Mouse (Mus musculus): ENCODE results near the gene Hist1h2ao. TPM values are rescaled to one million over a fixed set of nuclear protein-coding genes. Genes with fewer than 3 reads are reported as not detected.
"Not testable (repeated sequence)": the region's sequence is repeated elsewhere in the genome, so short reads cannot be mapped to it uniquely, and the experiment has no call there.

Hist1h2ao gene
- total and polyA plus RNA-seq, 3 experiments = 693 TPM; not detected in 2

DNA sequence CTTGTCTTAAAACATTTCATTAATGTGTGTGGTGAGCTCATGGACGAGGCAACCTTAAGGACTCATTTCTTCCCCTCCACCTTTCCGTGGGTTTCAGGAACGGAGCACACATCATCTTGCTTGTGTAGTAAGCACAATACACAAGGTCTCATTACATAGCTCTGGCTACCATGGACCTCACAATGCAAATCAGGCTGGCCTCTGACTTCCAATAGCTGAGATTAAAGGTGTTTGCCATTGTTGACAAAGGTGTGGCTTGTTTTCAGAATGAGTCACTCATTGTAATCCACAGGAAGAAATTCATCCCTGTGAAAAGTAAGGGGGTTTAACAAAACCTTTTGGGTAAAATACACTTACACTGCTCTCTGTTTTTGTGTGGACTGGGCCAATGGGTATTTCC lies 18.2 kb downstream of the Hist1h2ao start:
- Histone ChIP-seq H3K27ac (ENCODE audit: insufficient read depth, low read depth) (peak overlapping the region; percentile 45; the same call in 1 of the 2 replicates), H3K4me2 (ENCODE audit: insufficient read depth, low read depth, poor library complexity, severe bottlenecking) (peak overlapping the region; percentile 29; the same call in 1 of the 2 replicates), H3K79me2 (replicated peaks; ENCODE audit: control insufficient read depth, extremely low read depth, insufficient read depth, poor library complexity, severe bottlenecking) (no peaks in the 10 kb centered on the region), H3K27me3 (replicated peaks) (no peaks in the 10 kb centered on the region), H3K4me3 (replicated peaks in 1 of 3; ENCODE audit: low read depth in 2 of 3, low read length in 2 of 3, poor library complexity in 1 of 3) (no peak overlapping the region), H3K36me3 (replicated peaks in 1 of 2; ENCODE audit: control insufficient read depth in 1 of 2, insufficient read depth in 1 of 2, low read length in 1 of 2) (peaks cover 0 to 4% of the 10 kb centered on the region in 2 experiments), H3K4me1 (ENCODE audit: control insufficient read depth in 1 of 2, insufficient read depth in 2 of 2) (peaks cover 0 to 39% of the 10 kb centered on the region in 2 experiments; a peak in 2 of 4 replicates), H3K9me3 (replicated peaks; ENCODE audit: low read length) (no peaks in the 10 kb centered on the region), H3K9ac (ENCODE audit: insufficient read depth, low read depth) (no peak overlapping the region)
- no peak for DNase-seq (ENCODE audit: extremely low read depth)
- TF ChIP-seq MAFK (IDR thresholded peaks at IDR 0.05; ENCODE audit: insufficient replicate concordance, low read length) = no peak
- no peak for TF ChIP-seq TBP (conservative IDR thresholded peaks at IDR 0.05; ENCODE audit: low read depth, low read length)
- 0 out of 2 replicates have a peak, but pooled peaks have one; percentile 28 for TF ChIP-seq JUND (conservative IDR thresholded peaks at IDR 0.05; ENCODE audit: low read depth, low read length)
- 0 out of 2 replicates have a peak, but pooled peaks have one; percentile 25 for TF ChIP-seq IRF4 (IDR thresholded peaks at IDR 0.05; ENCODE audit: low read depth, low read length)
- dilution Hi-C loops (cut with MboI; ENCODE audit: extremely low pct_ligation_motif_present, extremely low pct_unique_long_range_greater_than_20kb, low sequenced_read_pairs) = no loop called here
- in situ Hi-C loops (cut with MboI; ENCODE audit: low pct_ligation_motif_present, low pct_unique_long_range_greater_than_20kb, low sequenced_read_pairs) = no loop called here

DNA sequence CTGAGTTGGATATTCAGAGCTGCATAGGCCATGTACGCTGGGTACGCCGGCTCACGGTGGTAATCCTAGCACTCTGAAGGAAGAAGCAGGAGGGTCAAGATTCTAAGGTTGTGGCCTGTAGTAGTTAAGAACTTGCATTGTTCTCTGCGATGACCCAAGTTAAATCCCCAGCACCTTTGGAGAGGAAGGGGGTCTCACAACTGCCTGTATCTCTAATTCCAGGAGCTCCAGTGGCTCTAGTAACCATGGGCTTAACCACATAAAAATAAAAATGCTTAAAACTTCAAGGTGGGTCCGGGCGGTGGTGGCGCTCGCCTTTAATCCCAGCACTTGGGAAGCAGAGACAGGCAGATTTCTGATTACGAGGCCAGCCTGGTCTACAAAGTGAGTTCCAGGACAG lies 20.1 kb downstream of the Hist1h2ao start:
- Histone ChIP-seq H3K4me3 (replicated peaks in 1 of 3; ENCODE audit: low read depth in 2 of 3, low read length in 2 of 3, poor library complexity in 1 of 3) (no peak overlapping the region), H3K79me2 (replicated peaks; ENCODE audit: control insufficient read depth, extremely low read depth, insufficient read depth, poor library complexity, severe bottlenecking) (no peaks in the 10 kb centered on the region), H3K9ac (ENCODE audit: insufficient read depth, low read depth) (no peak overlapping the region; the same call in 1 of the 2 replicates), H3K4me1 (ENCODE audit: control insufficient read depth in 1 of 2, insufficient read depth in 2 of 2) (peaks cover 0 to 39% of the 10 kb centered on the region in 2 experiments; a peak in 2 of 4 replicates), H3K9me3 (replicated peaks; ENCODE audit: low read length) (no peaks in the 10 kb centered on the region), H3K27me3 (replicated peaks) (no peaks in the 10 kb centered on the region), H3K4me2 (ENCODE audit: insufficient read depth, low read depth, poor library complexity, severe bottlenecking) (no peak overlapping the region), H3K27ac (ENCODE audit: insufficient read depth, low read depth) (no peak overlapping the region), H3K36me3 (replicated peaks in 1 of 2; ENCODE audit: control insufficient read depth in 1 of 2, insufficient read depth in 1 of 2, low read length in 1 of 2) (peaks cover 0 to 4% of the 10 kb centered on the region in 2 experiments)
- dilution Hi-C loops (cut with MboI; ENCODE audit: extremely low pct_ligation_motif_present, extremely low pct_unique_long_range_greater_than_20kb, low sequenced_read_pairs) (no loop called here), in situ Hi-C loops (cut with MboI; ENCODE audit: low pct_ligation_motif_present, low pct_unique_long_range_greater_than_20kb, low sequenced_read_pairs) (no loop called here)
- no peak for TF ChIP-seq MXI1 (IDR thresholded peaks at IDR 0.05; ENCODE audit: low read depth, low read length)
- no peak for TF ChIP-seq USF1 (IDR thresholded peaks at IDR 0.05; ENCODE audit: low read depth, low read length)
- TF ChIP-seq ZKSCAN1 (IDR thresholded peaks at IDR 0.05; ENCODE audit: borderline replicate concordance, low read depth, low read length) = no peak
- TF ChIP-seq NRF1 (IDR thresholded peaks at IDR 0.05; ENCODE audit: low read depth, low read length) = no peak
- no peak for TF ChIP-seq CHD2 (IDR thresholded peaks at IDR 0.05; ENCODE audit: low read length)
- no peak for TF ChIP-seq UBTF (IDR thresholded peaks at IDR 0.05; ENCODE audit: low read depth, low read length)
- DNase-seq (ENCODE audit: extremely low read depth) = no peak

DNA sequence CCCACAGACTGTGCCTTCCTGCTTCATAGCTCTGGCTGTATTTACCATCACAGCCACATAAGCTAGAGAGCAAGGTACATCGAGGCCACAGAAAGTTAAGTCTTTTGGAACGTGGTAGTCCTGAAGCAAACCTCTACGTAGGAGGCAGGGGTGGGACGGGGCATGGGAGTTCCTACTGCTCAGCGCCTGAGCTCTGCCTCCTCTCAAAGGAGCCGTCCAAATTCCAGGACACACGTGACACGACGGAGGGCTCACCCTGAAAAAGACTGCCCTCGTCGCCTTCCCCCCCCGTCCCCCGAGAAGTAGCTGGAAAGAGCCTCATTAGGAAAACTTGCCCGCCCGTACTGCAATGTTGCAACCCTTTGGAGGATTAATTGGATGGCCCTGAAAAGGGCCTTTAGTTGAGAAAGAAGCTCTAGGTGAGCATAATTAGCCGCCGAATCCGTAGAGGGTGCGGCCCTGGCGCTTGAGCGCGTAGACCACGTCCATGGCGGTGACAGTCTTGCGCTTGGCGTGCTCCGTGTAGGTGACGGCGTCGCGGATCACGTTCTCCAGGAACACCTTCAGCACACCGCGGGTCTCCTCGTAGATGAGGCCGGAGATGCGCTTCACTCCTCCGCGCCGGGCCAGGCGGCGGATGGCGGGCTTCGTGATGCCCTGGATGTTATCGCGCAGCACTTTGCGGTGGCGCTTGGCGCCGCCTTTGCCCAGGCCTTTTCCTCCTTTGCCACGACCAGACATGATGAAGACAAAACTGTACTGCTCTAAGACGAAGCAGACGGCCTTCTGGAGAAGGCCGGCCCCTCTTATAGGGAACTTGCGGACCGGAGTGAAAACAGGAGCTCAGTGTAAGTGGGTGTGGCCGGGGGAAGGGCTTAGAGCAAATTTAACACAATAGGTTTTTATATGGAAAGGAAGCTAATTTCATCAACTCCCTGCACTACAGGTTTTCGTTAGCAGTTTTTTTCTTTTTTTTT lies 21.4 kb downstream of the Hist1h2ao start, which contains the start of gene Hist1h4n:
Hist1h4n (minus strand) TSS at position 779 of the 977 bp plus-strand sequence.
- H3K36me3 ChIP-seq (replicated peaks in 1 of 2; ENCODE audit: control insufficient read depth in 1 of 2, insufficient read depth in 1 of 2, low read length in 1 of 2); H3K4me2 ChIP-seq (ENCODE audit: insufficient read depth, low read depth, poor library complexity, severe bottlenecking); H3K27me3 ChIP-seq (replicated peaks); H3K4me3 ChIP-seq (replicated peaks in 1 of 3; ENCODE audit: low read depth in 2 of 3, low read length in 2 of 3, poor library complexity in 1 of 3); H3K79me2 ChIP-seq (replicated peaks; ENCODE audit: control insufficient read depth, extremely low read depth, insufficient read depth, poor library complexity, severe bottlenecking); dilution Hi-C loops (cut with MboI; ENCODE audit: extremely low pct_ligation_motif_present, extremely low pct_unique_long_range_greater_than_20kb, low sequenced_read_pairs); in situ Hi-C loops (cut with MboI; ENCODE audit: low pct_ligation_motif_present, low pct_unique_long_range_greater_than_20kb, low sequenced_read_pairs); H3K9me3 ChIP-seq (replicated peaks; ENCODE audit: low read length); H3K9ac ChIP-seq (ENCODE audit: insufficient read depth, low read depth); DNase-seq (ENCODE audit: extremely low read depth): not testable (repeated sequence)
- peaks cover 0 to 30% of the 10 kb centered on the region in 2 experiments; a peak in 2 of 4 replicates for H3K4me1 ChIP-seq (ENCODE audit: control insufficient read depth in 1 of 2, insufficient read depth in 2 of 2)
- H3K27ac ChIP-seq (ENCODE audit: insufficient read depth, low read depth) = peak within 1 kb of the TSS; percentile 48; the same call in 1 of the 2 replicates
- TF ChIP-seq NELFE (IDR thresholded peaks at IDR 0.05; ENCODE audit: low read depth, low read length) = peak; percentile 52
- peak; percentile 48 for TF ChIP-seq POLR2A (IDR thresholded peaks at IDR 0.05; ENCODE audit: low read depth, low read length)
- TF ChIP-seq ZMIZ1 (IDR thresholded peaks at IDR 0.05; ENCODE audit: low read depth, low read length) = peak; percentile 53
- TF ChIP-seq TBP (conservative IDR thresholded peaks at IDR 0.05; ENCODE audit: low read depth, low read length) = peak; percentile 52; the same call in 1 of the 2 replicates

DNA sequence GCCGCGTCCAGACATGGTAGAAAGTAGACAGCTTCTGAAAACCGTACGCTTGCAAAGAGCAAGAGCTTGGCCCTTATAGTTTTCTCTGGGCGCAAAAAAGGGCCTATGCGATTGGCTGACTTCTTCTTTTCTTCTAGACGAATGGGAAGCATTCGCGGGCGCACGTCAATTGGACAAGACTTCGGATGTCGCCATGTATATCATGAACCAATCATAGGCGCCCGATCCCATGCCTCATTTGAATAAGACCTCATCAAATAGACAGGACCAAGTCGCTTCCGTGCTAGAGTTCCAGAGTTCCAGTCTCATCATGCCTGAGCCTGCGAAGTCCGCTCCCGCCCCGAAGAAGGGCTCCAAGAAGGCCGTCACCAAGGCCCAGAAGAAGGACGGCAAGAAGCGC lies 23.2 kb downstream of the Hist1h2ao start, which contains the start of the genes Hist1h2ap and Hist1h2br:
Hist1h2ap (minus strand) TSS at position 47 of the 400 bp plus-strand sequence.
Hist1h2br (plus strand) TSS at position 283 of the 400 bp plus-strand sequence.
- H3K4me3 ChIP-seq (replicated peaks in 1 of 3; ENCODE audit: low read depth in 2 of 3, low read length in 2 of 3, poor library complexity in 1 of 3); H3K27me3 ChIP-seq (replicated peaks); dilution Hi-C loops (cut with MboI; ENCODE audit: extremely low pct_ligation_motif_present, extremely low pct_unique_long_range_greater_than_20kb, low sequenced_read_pairs); H3K79me2 ChIP-seq (replicated peaks; ENCODE audit: control insufficient read depth, extremely low read depth, insufficient read depth, poor library complexity, severe bottlenecking); H3K27ac ChIP-seq (ENCODE audit: insufficient read depth, low read depth); H3K4me2 ChIP-seq (ENCODE audit: insufficient read depth, low read depth, poor library complexity, severe bottlenecking); H3K9me3 ChIP-seq (replicated peaks; ENCODE audit: low read length); H3K36me3 ChIP-seq (replicated peaks in 1 of 2; ENCODE audit: control insufficient read depth in 1 of 2, insufficient read depth in 1 of 2, low read length in 1 of 2); in situ Hi-C loops (cut with MboI; ENCODE audit: low pct_ligation_motif_present, low pct_unique_long_range_greater_than_20kb, low sequenced_read_pairs); H3K9ac ChIP-seq (ENCODE audit: insufficient read depth, low read depth); DNase-seq (ENCODE audit: extremely low read depth): not testable (repeated sequence)
- H3K4me1 ChIP-seq (ENCODE audit: control insufficient read depth in 1 of 2, insufficient read depth in 2 of 2) = peaks cover 0 to 18% of the 10 kb centered on the region in 2 experiments; a peak in 2 of 4 replicates
